Mouse (Mus musculus): Measurements from ENCODE around the gene Pla1a. TPM values are rescaled to one million over a fixed set of nuclear protein-coding genes. Genes with fewer than 3 reads are reported as not detected.
"Not testable (repeated sequence)": the region's sequence is repeated elsewhere in the genome, so short reads cannot be mapped to it uniquely, and the experiment has no call there.

Pla1a gene
- total RNA-seq, 2 experiments from 2014 or later, result 13.9 to 51.8 TPM

- DNase-seq (ENCODE audit: low spot score in 2 of 2), result no peak
Measured at GRCm38 (mm10) chr16:38459990-38460389, 27.0 kb upstream of the Pla1a start.

- DNase-seq (ENCODE audit: low spot score in 2 of 2), result no peak
Measured at GRCm38 (mm10) chr16:38458600-38459280, 25.8 kb upstream of the Pla1a start.

DNA sequence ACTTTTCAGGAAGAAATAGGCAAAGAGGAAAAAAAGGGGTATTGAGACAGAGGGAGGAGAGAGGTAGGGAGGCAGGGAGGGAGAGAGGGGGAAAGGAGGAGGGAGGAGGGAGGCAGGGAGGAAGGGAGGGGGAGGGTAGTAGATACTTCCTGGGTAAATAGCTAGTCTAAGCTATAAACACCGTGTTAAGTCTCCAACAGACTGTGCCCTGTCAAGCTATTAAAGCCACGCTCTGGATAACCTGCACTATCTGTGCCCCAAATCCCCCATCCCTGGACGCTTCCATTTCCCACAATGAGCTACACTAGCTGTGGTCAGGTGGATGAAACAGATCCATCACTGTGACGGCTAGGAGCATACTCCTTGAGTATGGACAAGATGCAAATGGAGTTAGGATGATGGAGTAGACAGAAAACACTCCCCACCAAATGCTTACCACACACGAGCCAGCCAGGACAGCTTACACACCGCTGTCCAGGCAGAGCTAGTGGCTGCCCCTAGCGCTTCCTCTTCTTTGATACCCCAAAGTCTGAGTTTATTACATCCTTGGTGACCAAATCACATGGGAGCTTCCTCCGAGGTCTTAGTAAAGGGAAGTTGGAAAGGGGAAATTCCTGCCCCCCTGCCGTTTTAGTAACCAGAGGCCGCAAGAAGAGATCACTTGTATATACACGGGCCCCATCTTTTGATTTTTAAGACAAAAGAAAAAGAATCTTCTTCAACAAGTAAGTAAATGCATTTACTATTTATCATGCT, 24.0 kb upstream of the Pla1a start:
- DNase-seq (ENCODE audit: low spot score in 2 of 2), result no peak

- DNase-seq (ENCODE audit: low spot score in 2 of 2), result no peak
Measured at GRCm38 (mm10) chr16:38455511-38456418, 22.8 kb upstream of the Pla1a start, which contains the start of gene Cd80. Gene Cd80, plus strand, starts transcription at chr16:38455561.

DNA sequence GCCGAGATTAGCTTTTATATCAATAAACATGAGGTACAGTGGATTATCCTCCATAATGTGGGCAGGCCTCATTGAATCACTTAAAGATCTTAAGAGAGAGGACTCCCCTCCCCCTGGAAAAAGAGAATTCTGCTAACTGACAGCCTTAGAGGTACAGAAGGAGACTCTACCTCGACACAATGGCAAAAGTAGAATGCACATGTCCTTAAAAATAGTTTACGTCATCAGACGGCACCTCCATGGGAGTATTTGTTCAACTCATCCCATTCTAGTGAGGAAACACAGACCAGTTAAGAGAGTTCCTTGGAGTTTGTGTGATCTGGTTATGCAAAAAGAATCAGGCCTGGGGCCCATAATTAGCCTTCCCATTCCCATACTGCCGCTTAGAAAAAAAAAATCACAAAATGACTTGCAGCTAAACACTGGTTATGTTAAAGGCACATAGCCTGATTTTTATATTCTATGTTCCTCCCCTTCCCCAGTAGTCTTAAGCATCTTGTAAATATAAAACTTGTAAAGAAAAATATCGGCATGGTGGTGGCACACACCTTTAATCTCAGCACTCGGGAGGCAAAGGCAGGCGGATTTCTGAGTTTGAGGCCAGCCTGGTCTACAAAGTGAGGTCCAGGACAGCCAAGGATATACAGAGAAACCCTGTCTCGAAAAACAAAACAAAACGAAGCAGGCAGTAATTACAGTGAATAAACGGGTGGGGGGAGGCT, 21.7 kb upstream of the Pla1a start:
- DNase-seq (ENCODE audit: low spot score in 2 of 2), result no peak

DNA sequence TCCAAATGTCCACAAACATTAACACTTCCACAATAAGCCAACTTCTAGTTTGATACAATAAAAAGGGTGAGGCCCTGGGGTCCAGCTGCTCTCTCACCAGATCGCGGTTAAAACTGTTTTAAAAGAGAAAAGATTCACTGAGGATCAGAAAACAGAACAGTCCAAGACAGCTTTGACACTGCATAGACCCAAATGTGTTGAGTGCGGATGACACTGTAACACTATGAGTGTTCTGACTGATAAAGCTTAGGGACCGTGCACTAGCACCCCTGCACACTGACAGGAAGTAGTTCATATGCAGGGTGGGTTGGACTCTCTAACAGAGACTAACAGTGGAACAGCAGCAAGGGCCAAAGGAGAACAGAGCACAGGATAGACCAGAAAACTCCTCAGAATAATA, 21.0 kb upstream of the Pla1a start:
- DNase-seq (ENCODE audit: low spot score in 2 of 2), result no peak

DNA sequence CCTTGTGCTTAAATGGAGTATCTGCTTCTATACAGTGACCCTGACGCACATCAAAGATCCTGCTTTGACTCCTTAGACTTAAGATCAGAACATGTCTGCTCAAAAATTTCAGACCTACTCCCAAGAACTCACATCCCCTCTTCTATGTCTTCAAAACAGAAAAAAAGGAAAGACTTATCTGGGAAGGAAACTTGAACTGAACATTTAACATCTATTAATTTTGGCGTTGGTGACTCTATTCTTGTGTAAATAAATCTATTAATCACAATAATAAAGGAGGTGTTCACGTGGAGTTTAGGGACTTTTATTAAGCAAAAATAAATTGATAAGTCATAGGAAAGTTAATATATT, 20.2 kb upstream of the Pla1a start:
- no peak for DNase-seq (ENCODE audit: low spot score in 2 of 2)

GRCm38 (mm10) chr16:38452442-38453202, 19.7 kb upstream of the Pla1a start, which contains the start of gene Adprh:
Gene Adprh, minus strand, starts transcription at chr16:38452703.
- DNase-seq (ENCODE audit: low spot score in 2 of 2), result peak; percentile 92 to 93

DNA sequence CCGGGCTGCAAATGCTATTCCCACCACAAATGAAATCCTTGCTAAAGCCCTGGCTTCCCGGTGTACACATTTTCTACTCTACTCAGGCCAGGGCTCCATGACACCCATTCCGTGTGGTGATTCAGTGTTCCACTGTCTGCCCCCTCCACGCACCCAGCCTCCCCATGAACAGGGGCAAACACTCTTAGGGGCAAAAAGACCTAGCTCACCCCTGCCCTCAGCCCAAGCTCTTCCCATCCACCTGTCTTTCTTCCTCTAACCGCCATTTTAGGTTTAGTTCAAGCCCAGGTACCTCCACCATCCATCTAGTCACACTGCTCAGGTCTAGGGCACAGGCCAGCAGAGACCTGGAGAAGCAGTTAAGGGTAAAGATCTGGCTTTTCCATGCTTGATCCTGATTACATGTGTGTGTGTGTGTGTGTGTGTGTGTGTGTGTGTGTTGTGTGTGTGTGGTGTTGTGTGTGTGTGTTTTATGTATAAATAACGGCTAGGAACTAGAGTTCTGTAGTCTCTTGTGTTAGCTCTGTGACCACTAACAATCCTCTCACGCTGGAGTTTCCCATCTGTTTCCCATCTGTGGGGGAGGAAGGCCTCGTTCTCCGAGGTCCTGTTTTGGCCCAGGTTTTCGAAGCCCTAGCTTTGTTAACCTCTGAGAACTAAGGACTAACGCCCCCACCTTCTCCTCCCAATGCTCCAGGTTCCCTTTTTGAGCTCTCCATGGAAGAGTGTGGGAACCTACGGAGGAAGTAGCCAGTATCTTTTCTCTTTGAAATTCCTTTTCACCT, 18.7 kb upstream of the Pla1a start:
- DNase-seq (ENCODE audit: low spot score in 2 of 2), result no peak

DNA sequence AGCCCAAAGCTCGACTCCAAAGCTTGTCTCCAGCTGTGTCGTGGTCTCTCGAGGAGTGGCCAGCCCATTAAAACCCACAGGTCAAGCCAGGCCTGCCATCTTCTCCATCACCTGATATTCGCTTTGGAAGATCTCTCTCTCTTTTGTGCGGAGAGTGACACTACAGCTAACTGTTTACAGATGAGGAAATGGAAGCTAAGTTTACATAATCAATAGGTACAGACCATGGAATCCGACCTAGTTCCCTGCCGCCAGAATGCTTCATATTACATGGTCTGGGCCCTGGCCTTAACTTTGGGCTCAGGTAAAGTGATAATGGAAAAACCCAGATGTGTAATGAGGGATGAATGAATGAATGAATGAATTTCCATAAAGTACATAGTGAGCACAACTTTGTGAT, 17.8 kb upstream of the Pla1a start:
- DNase-seq (ENCODE audit: low spot score in 2 of 2), result no peak

- no peak for DNase-seq (ENCODE audit: low spot score in 2 of 2)
Measured at GRCm38 (mm10) chr16:38448458-38448857, 15.5 kb upstream of the Pla1a start.

- no peak for DNase-seq (ENCODE audit: low spot score in 2 of 2)
Measured at GRCm38 (mm10) chr16:38447366-38447765, 14.4 kb upstream of the Pla1a start.

- not testable (repeated sequence) for DNase-seq (ENCODE audit: low spot score in 2 of 2)
Measured at GRCm38 (mm10) chr16:38446141-38446540, 13.2 kb upstream of the Pla1a start.

GRCm38 (mm10) chr16:38445576-38445975, 12.6 kb upstream of the Pla1a start:
- DNase-seq (ENCODE audit: low spot score in 2 of 2), result no peak

DNA sequence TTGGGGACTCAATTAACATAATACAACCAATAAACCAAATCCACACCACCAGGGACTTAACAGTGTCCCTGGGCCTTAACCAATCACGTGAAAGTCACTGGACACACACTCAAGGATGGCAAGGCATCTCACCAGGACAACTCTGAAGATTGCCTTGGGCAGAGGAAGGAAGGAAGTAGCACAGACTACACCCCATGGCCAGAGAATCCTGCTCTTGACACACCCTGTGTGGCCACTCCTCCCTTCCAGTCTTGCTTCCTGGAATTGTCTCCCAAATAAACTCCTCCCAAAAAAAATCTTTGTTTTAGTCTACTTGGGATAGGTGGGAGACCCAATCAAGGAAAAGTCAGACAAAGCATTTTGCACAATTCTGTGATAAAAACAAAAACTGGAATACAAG, 12.1 kb upstream of the Pla1a start:
- DNase-seq (ENCODE audit: low spot score in 2 of 2), result no peak

GRCm38 (mm10) chr16:38443721-38444464, 10.9 kb upstream of the Pla1a start:
- DNase-seq (ENCODE audit: low spot score in 2 of 2), result no peak

DNA sequence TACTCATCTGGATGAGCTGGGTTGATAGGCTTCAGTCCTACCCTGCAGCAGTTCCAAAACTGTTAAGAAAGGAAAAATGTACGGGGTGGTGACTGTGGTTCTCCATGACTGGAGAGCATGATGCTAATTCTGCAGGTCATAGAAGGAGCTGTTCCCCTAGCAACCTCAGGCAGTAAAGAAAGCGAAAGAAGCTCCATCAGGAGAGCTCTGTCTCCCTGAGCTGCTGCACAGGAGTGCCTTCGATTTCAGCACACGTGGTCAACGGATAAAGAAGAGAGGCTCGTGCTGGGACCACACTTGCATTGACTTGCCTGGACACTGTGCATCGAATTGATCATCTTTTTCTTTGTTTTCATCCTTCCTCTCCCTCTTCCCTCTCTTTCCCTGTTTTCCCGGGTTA, 9.3 kb upstream of the Pla1a start:
- no peak for DNase-seq (ENCODE audit: low spot score in 2 of 2)

DNA sequence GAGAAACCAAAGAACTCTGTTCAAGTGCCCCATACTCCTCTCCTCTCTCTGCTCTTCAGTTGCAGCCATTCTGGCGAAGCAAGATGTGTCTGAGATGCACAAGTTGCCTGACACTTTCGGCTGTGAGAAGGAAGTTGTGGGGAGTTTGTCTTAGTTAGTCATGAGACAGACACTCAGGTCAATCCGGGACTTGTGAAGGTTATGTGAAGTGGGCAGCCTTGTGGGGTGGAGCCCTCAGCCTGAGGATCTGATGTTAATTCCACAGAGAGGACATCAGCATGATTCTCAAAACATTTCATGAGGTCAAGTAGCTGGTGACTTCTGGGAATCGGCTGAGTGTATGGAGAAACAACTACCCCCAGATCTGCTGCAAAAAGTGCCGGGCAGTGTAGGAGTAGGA, 8.7 kb upstream of the Pla1a start:
- no peak for DNase-seq (ENCODE audit: low spot score in 2 of 2)

GRCm38 (mm10) chr16:38440403-38440802, 7.5 kb upstream of the Pla1a start:
- no peak for DNase-seq (ENCODE audit: low spot score in 2 of 2)

Data from adrenal gland, adult 18-20 months (tissue).